ENCODE assay signal across 16 mouse cellular contexts in genomic region chr7:144762496-144763235, GRCm38 (mm10). TPM values are rescaled to one million over a fixed set of nuclear protein-coding genes. Genes with fewer than 3 reads are reported as not detected.
DNase-seq lines count a peak whose midpoint lies in the region; ATAC-seq and TF ChIP-seq lines count a peak whose summit lies in the region.
"Had no signal": no experiment of that assay in that cellular context is flagged by ENCODE, and none has a peak within 500 bp of the region (broad histone marks: within the 10 kb centered on the region; RNA-seq: fewer than 3 reads in every experiment).

No protein-coding gene starts in this region.

- peaks cover 42% of the 10 kb centered on the region for H3K4me1 ChIP-seq in hindbrain, embryonic 10.5 days (replicated peaks)
- H3K4me1 ChIP-seq in hindbrain, postnatal 0 days (ENCODE audit: insufficient read depth, low read length): no peaks in the 10 kb centered on the region

- H3K27me3 ChIP-seq in hindbrain, embryonic 10.5 days (ENCODE audit: insufficient read depth, poor library complexity, severe bottlenecking): peaks cover 24% of the 10 kb centered on the region; the same call in 1 of the 2 replicates
- no peaks in the 10 kb centered on the region for H3K27me3 ChIP-seq in hindbrain, postnatal 0 days (ENCODE audit: insufficient read depth, low read length)
- H3K27me3 ChIP-seq: embryonic facial prominence, embryonic 12.5 days; hindbrain, embryonic 15.5 days; limb, embryonic 15.5 days had no signal

- no peaks in the 10 kb centered on the region for H3K36me3 ChIP-seq in hindbrain, embryonic 10.5 days
- no peaks in the 10 kb centered on the region for H3K36me3 ChIP-seq in hindbrain, postnatal 0 days (ENCODE audit: insufficient read depth, low read length)
- H3K36me3 ChIP-seq: embryonic facial prominence, embryonic 12.5 days; forebrain, embryonic 12.5 days; hindbrain, embryonic 15.5 days; limb, embryonic 15.5 days had no signal

- H3K4me3 ChIP-seq in hindbrain, embryonic 10.5 days: no peak overlapping the region
- H3K4me3 ChIP-seq in hindbrain, postnatal 0 days (ENCODE audit: low read length): no peak overlapping the region
- H3K4me3 ChIP-seq: embryonic facial prominence, embryonic 12.5 days; forebrain, embryonic 12.5 days; hindbrain, embryonic 15.5 days; layer of hippocampus, adult 2 months; limb, embryonic 15.5 days; myocyte had no signal

- H3K4me2 ChIP-seq in hindbrain, postnatal 0 days (ENCODE audit: low read depth, low read length): no peak overlapping the region
- H3K4me2 ChIP-seq: embryonic facial prominence, embryonic 12.5 days; forebrain, embryonic 12.5 days; hindbrain, embryonic 15.5 days; limb, embryonic 15.5 days; lung, embryonic 14.5 days had no signal

- no peaks in the 10 kb centered on the region for H3K9me3 ChIP-seq in hindbrain, embryonic 10.5 days
- no peaks in the 10 kb centered on the region for H3K9me3 ChIP-seq in hindbrain, postnatal 0 days (ENCODE audit: low read length)
- H3K9me3 ChIP-seq: embryonic facial prominence, embryonic 12.5 days; forebrain, embryonic 12.5 days; hindbrain, embryonic 15.5 days; limb, embryonic 15.5 days had no signal

- H3K9ac ChIP-seq in hindbrain, postnatal 0 days (replicated peaks; ENCODE audit: low read length): no peak overlapping the region
- H3K9ac ChIP-seq: embryonic facial prominence, embryonic 12.5 days; forebrain, embryonic 12.5 days; hindbrain, embryonic 15.5 days; limb, embryonic 15.5 days; lung, embryonic 14.5 days had no signal

- DNase-seq in adrenal gland, adult 2 months: peak; percentile 52
- no peak for DNase-seq in adrenal gland, postnatal 4 days (ENCODE audit: low spot score in 2 of 2)
- no peak for DNase-seq in hindbrain, embryonic 10.5 days (ENCODE audit: low spot score)
- no peak for DNase-seq in hindbrain, postnatal 0 days (ENCODE audit: low spot score)
- DNase-seq in ovary, postnatal 36 days (ENCODE audit: low spot score): peak; percentile 20
- DNase-seq in ovary, postnatal 14 days (ENCODE audit: low spot score): no peak
- DNase-seq in skeletal muscle tissue, adult 2 months (ENCODE audit: low read depth, low spot score): peak; percentile 25
- no peak for DNase-seq in urinary bladder, postnatal 14 days (ENCODE audit: low spot score)
- DNase-seq: cerebellum, adult 9-10 months; lung, embryonic 14.5 days had no signal

- 61% methylated on average over 16 of the region's 16 CpGs for WGBS in hindbrain, embryonic 10.5 days
- 56% methylated on average over 16 of the region's 16 CpGs for WGBS in hindbrain, postnatal 0 days

- peak overlapping the region; percentile 71 for H3K27ac ChIP-seq in hindbrain, embryonic 10.5 days
- no peak overlapping the region for H3K27ac ChIP-seq in hindbrain, postnatal 0 days
- H3K27ac ChIP-seq: embryonic facial prominence, embryonic 12.5 days; forebrain, embryonic 12.5 days; hindbrain, embryonic 15.5 days; layer of hippocampus, adult 2 months; limb, embryonic 15.5 days had no signal

- no peak for TF ChIP-seq CTCF in hindbrain, postnatal 0 days (IDR thresholded peaks at IDR 0.05; ENCODE audit: low read depth)

- no peak for ATAC-seq in hindbrain, postnatal 0 days

RNA-seq across cellular contexts. Expression of gene Ano1, which starts 10.9 kb away (rescaled TPM):
- 10 to 100 TPM; 24.6 to 32.4 TPM for total RNA-seq in adrenal gland, adult 2 months (2021)
- 13.9 and 17.1 TPM in 2 replicates for polyA plus RNA-seq in adrenal gland, adult 2 months (2012; rRNA removed)
- 10 to 100 TPM; 22.7 to 29.3 TPM for total RNA-seq in adrenal gland, postnatal 4 days (2021)
- polyA plus RNA-seq in hindbrain, embryonic 10.5 days (2016; fragmentation: Nextera tagmentation; extraction: Ambion mirVana): 7.4 and 12.9 TPM in 2 replicates
- 5.8 and 9.0 TPM in 2 replicates for total RNA-seq in hindbrain, postnatal 0 days (2014; rRNA removed)
- polyA plus RNA-seq in hindbrain, postnatal 0 days (2015; fragmentation: Nextera tagmentation; extraction: Ambion mirVana): 8.3 and 8.7 TPM in 2 replicates

Comparison
In these comparisons a context has a peak if more than half of its experiments do, and no peak if none do; other contexts are left out.
1. DNase-seq: peak in adrenal gland, adult 2 months (single experiment), ovary, postnatal 36 days (single experiment) and skeletal muscle tissue, adult 2 months (single experiment); none in adrenal gland, postnatal 4 days (0 of 2), hindbrain, embryonic 10.5 days (single experiment), hindbrain, postnatal 0 days (single experiment), ovary, postnatal 14 days (single experiment) and urinary bladder, postnatal 14 days (single experiment).